In the genomic region with DNA sequence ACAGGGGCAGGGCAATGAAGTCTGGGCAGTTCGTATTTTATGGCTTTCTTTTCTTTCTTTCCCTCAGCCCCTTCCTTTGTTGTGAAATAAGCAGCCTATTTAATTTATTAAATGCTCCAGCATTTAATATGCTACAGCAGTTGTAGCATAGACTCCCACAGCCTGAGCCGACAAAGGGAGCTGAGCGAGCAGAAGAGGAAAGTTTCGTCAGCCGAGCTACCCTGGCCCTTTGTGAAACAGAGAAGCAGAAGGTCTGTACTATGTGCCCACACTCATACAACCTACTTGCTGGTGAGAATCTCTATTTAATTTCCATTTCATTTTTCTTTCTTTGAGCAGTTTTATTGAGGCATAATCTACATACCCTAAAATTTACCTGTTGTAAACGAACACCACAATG, we compare ENCODE assay signal across 21 mouse cellular contexts.
A peak's percentile ranks its signal among the peaks of the same experiment; 100 is the strongest.
DNase-seq lines count a peak whose midpoint lies in the region; ATAC-seq and TF ChIP-seq lines count a peak whose summit lies in the region.
"Had no signal": no experiment of that assay in that cellular context is flagged by ENCODE, and none has a peak within 500 bp of the region (broad histone marks: within the 10 kb centered on the region; RNA-seq: fewer than 3 reads in every experiment).

No protein-coding gene starts in this region.

- peak overlapping the region; percentile 61 for H3K27ac ChIP-seq in layer of hippocampus, adult 2 months
- 0 out of 2 replicates have a peak overlapping the region, but pooled peaks have one; percentile 26 for H3K27ac ChIP-seq in midbrain, embryonic 14.5 days (replicated peaks; ENCODE audit: low read depth, low read length)
- H3K27ac ChIP-seq in midbrain, embryonic 10.5 days (replicated peaks) = no peak overlapping the region; the same call in 1 of the 2 replicates
- H3K27ac ChIP-seq in midbrain, postnatal 0 days (ENCODE audit: low read depth, low read length) = 0 out of 2 replicates have a peak overlapping the region, but pooled peaks have one; percentile 32
- no peak overlapping the region for H3K27ac ChIP-seq in limb, embryonic 10.5 days
- H3K27ac ChIP-seq: embryonic facial prominence, embryonic 12.5 days; gastrocnemius, adult 2 months; intestine, embryonic 15.5 days had no signal

- peak; percentile 58 for ATAC-seq in frontal cortex, adult (ENCODE audit: low TSS enrichment)
- ATAC-seq in midbrain, embryonic 14.5 days (ENCODE audit: low FRiP score, low TSS enrichment) = no peak
- no peak for ATAC-seq in midbrain, postnatal 0 days (ENCODE audit: low FRiP score)
- ATAC-seq: CD4-positive, CD25-positive, alpha-beta regulatory T cell, adult 4 months; forebrain, embryonic 15.5 days; intestine, embryonic 15.5 days had no signal

- H3K9me3 ChIP-seq in midbrain, embryonic 14.5 days (ENCODE audit: control insufficient read depth, low read length) = no peaks in the 10 kb centered on the region
- no peaks in the 10 kb centered on the region for H3K9me3 ChIP-seq in midbrain, embryonic 10.5 days (replicated peaks)
- H3K9me3 ChIP-seq in midbrain, postnatal 0 days (ENCODE audit: low read length) = no peaks in the 10 kb centered on the region
- no peaks in the 10 kb centered on the region for H3K9me3 ChIP-seq in limb, embryonic 10.5 days (replicated peaks)
- H3K9me3 ChIP-seq: embryonic facial prominence, embryonic 12.5 days; forebrain, embryonic 15.5 days; heart, embryonic 12.5 days; intestine, embryonic 15.5 days had no signal

- 46% methylated on average over 6 of the region's 6 CpGs for WGBS in midbrain, embryonic 14.5 days
- 82% methylated on average over 6 of the region's 6 CpGs for WGBS in midbrain, embryonic 10.5 days
- WGBS in midbrain, postnatal 0 days = 45% methylated on average over 6 of the region's 6 CpGs
- WGBS in limb, embryonic 10.5 days = 85% methylated on average over 6 of the region's 6 CpGs

- H3K4me2 ChIP-seq in midbrain, embryonic 14.5 days (ENCODE audit: low read length) = no peak overlapping the region
- no peak overlapping the region for H3K4me2 ChIP-seq in midbrain, postnatal 0 days (ENCODE audit: low read depth, low read length, poor library complexity, severe bottlenecking)
- H3K4me2 ChIP-seq: embryonic facial prominence, embryonic 12.5 days; forebrain, embryonic 15.5 days; heart, embryonic 12.5 days; intestine, embryonic 15.5 days had no signal

- H3K4me1 ChIP-seq in midbrain, embryonic 14.5 days (ENCODE audit: control insufficient read depth, insufficient read depth, low read length) = peaks cover 49% of the 10 kb centered on the region
- peaks cover 49% of the 10 kb centered on the region for H3K4me1 ChIP-seq in midbrain, embryonic 10.5 days
- H3K4me1 ChIP-seq in midbrain, postnatal 0 days (ENCODE audit: insufficient read depth, low read length) = peaks cover 15% of the 10 kb centered on the region; the same call in 1 of the 2 replicates
- peaks cover 19% of the 10 kb centered on the region for H3K4me1 ChIP-seq in limb, embryonic 10.5 days
- H3K4me1 ChIP-seq: intestine, embryonic 15.5 days had no signal

- no peak overlapping the region for H3K4me3 ChIP-seq in layer of hippocampus, adult 2 months
- no peak overlapping the region for H3K4me3 ChIP-seq in midbrain, embryonic 14.5 days (replicated peaks; ENCODE audit: low read depth, low read length)
- H3K4me3 ChIP-seq in midbrain, embryonic 10.5 days = no peak overlapping the region
- H3K4me3 ChIP-seq in midbrain, postnatal 0 days (ENCODE audit: low read depth, low read length) = no peak overlapping the region
- no peak overlapping the region for H3K4me3 ChIP-seq in limb, embryonic 10.5 days
- H3K4me3 ChIP-seq: embryonic facial prominence, embryonic 12.5 days; forebrain, embryonic 15.5 days; gastrocnemius, adult 2 months; heart, embryonic 12.5 days; intestine, embryonic 15.5 days had no signal

- no peaks in the 10 kb centered on the region for H3K27me3 ChIP-seq in midbrain, embryonic 14.5 days (ENCODE audit: control insufficient read depth, insufficient read depth, low read length)
- peaks cover 44% of the 10 kb centered on the region for H3K27me3 ChIP-seq in midbrain, embryonic 10.5 days (ENCODE audit: low read depth, poor library complexity, severe bottlenecking)
- no peaks in the 10 kb centered on the region for H3K27me3 ChIP-seq in midbrain, postnatal 0 days (ENCODE audit: insufficient read depth, low read length)
- no peaks in the 10 kb centered on the region for H3K27me3 ChIP-seq in limb, embryonic 10.5 days (ENCODE audit: low read depth, poor library complexity, severe bottlenecking)
- H3K27me3 ChIP-seq: embryonic facial prominence, embryonic 12.5 days; forebrain, embryonic 15.5 days; heart, embryonic 12.5 days; intestine, embryonic 15.5 days had no signal

- no peaks in the 10 kb centered on the region; the same call in 1 of the 2 replicates for H3K36me3 ChIP-seq in midbrain, embryonic 14.5 days (ENCODE audit: control insufficient read depth, insufficient read depth, low read length)
- H3K36me3 ChIP-seq in midbrain, embryonic 10.5 days = no peaks in the 10 kb centered on the region
- no peaks in the 10 kb centered on the region; the same call in 1 of the 2 replicates for H3K36me3 ChIP-seq in midbrain, postnatal 0 days (ENCODE audit: insufficient read depth, low read length)
- no peaks in the 10 kb centered on the region for H3K36me3 ChIP-seq in limb, embryonic 10.5 days
- H3K36me3 ChIP-seq: embryonic facial prominence, embryonic 12.5 days; forebrain, embryonic 15.5 days; G1E; heart, embryonic 12.5 days; intestine, embryonic 15.5 days had no signal

- no peak for TF ChIP-seq CTCF in layer of hippocampus, adult 2 months (conservative IDR thresholded peaks at IDR 0.05)
- TF ChIP-seq CTCF in midbrain, postnatal 0 days (IDR thresholded peaks at IDR 0.05) = no peak

- DNase-seq in frontal cortex, postnatal 25 days (ENCODE audit: low spot score in 2 of 2) = no peak
- no peak for DNase-seq in layer of hippocampus, adult 2 months (ENCODE audit: low spot score in 2 of 2)
- DNase-seq in layer of hippocampus, adult 8-10 months (ENCODE audit: low spot score in 2 of 2) = no peak
- DNase-seq in midbrain, embryonic 14.5 days = no peak
- DNase-seq in midbrain, embryonic 10.5 days (ENCODE audit: low spot score) = no peak
- no peak for DNase-seq in midbrain, postnatal 0 days (ENCODE audit: low spot score)
- no peak for DNase-seq in limb, embryonic 10.5 days (ENCODE audit: low spot score)
- DNase-seq: adrenal gland, postnatal 10 days; B cell, adult 2 months; cerebellum, adult 2 months; cerebellum, postnatal 14 days; embryo, embryonic 11 days; gastrocnemius, adult 2 months; gastrocnemius, postnatal 25 days had no signal

- H3K9ac ChIP-seq in midbrain, embryonic 14.5 days (replicated peaks; ENCODE audit: low read length) = no peak overlapping the region
- H3K9ac ChIP-seq in midbrain, postnatal 0 days (replicated peaks; ENCODE audit: low read length, poor library complexity, severe bottlenecking) = no peak overlapping the region
- H3K9ac ChIP-seq: embryonic facial prominence, embryonic 12.5 days; forebrain, embryonic 15.5 days; heart, embryonic 12.5 days; intestine, embryonic 15.5 days had no signal

Comparison
In these comparisons a context has a peak if more than half of its experiments do, and no peak if none do; other contexts are left out.
1. H3K27ac ChIP-seq: peak in layer of hippocampus, adult 2 months (single experiment), midbrain, embryonic 14.5 days (single experiment) and midbrain, postnatal 0 days (single experiment); none in midbrain, embryonic 10.5 days (single experiment) and limb, embryonic 10.5 days (single experiment).